Mouse (Mus musculus): Measurements from ENCODE around the gene Epsti1. TPM values are rescaled to one million over a fixed set of nuclear protein-coding genes. Genes with fewer than 3 reads are reported as not detected.

The Epsti1 gene
- polyA plus RNA-seq, 1 experiment from 2014 or later, result 0.13 TPM

- Histone ChIP-seq H3K9me3 (replicated peaks; ENCODE audit: control insufficient read depth, low read length) (no peaks in the 10 kb centered on the region; the same call in 1 of the 2 replicates), H3K36me3 (replicated peaks; ENCODE audit: control insufficient read depth, insufficient read depth, low read depth, low read length) (no peaks in the 10 kb centered on the region), H3K4me1 (ENCODE audit: control insufficient read depth, insufficient read depth, low read length) (no peaks in the 10 kb centered on the region; the same call in 1 of the 2 replicates), H3K9ac (replicated peaks; ENCODE audit: low read length) (no peak overlapping the region), H3K4me2 (ENCODE audit: low read depth, low read length) (no peak overlapping the region), H3K4me3 (ENCODE audit: low read depth, low read length) (no peak overlapping the region), H3K27ac (replicated peaks; ENCODE audit: low read depth, low read length) (no peak overlapping the region), H3K27me3 (ENCODE audit: control insufficient read depth, insufficient read depth, low read length) (no peaks in the 10 kb centered on the region)
- ATAC-seq (replicated peaks; ENCODE audit: insufficient number of reproducible peaks, low FRiP score, low TSS enrichment, low read depth) (no peak), DNase-seq (ENCODE audit: low spot score) (peak; percentile 30)
- WGBS, result 42% methylated on average over 9 of the region's 9 CpGs
Observed at GRCm38 (mm10) chr14:77942235-77942634, 38.2 kb downstream of the Epsti1 start.

- H3K4me3 ChIP-seq (ENCODE audit: low read depth, low read length), result no peak overlapping the region
- no peak overlapping the region for H3K9ac ChIP-seq (replicated peaks; ENCODE audit: low read length)
- no peaks in the 10 kb centered on the region; the same call in 1 of the 2 replicates for H3K9me3 ChIP-seq (replicated peaks; ENCODE audit: control insufficient read depth, low read length)
- no peak for DNase-seq (ENCODE audit: low spot score)
- no peak for ATAC-seq (replicated peaks; ENCODE audit: insufficient number of reproducible peaks, low FRiP score, low TSS enrichment, low read depth)
- WGBS, result 77% methylated on average over 15 of the region's 15 CpGs
- no peaks in the 10 kb centered on the region; the same call in 1 of the 2 replicates for H3K4me1 ChIP-seq (ENCODE audit: control insufficient read depth, insufficient read depth, low read length)
- H3K27me3 ChIP-seq (ENCODE audit: control insufficient read depth, insufficient read depth, low read length), result no peaks in the 10 kb centered on the region
- H3K36me3 ChIP-seq (replicated peaks; ENCODE audit: control insufficient read depth, insufficient read depth, low read depth, low read length), result no peaks in the 10 kb centered on the region
- no peak overlapping the region for H3K4me2 ChIP-seq (ENCODE audit: low read depth, low read length)
- H3K27ac ChIP-seq (replicated peaks; ENCODE audit: low read depth, low read length), result no peak overlapping the region
Observed at GRCm38 (mm10) chr14:77942793-77943558, 38.9 kb downstream of the Epsti1 start.

DNA sequence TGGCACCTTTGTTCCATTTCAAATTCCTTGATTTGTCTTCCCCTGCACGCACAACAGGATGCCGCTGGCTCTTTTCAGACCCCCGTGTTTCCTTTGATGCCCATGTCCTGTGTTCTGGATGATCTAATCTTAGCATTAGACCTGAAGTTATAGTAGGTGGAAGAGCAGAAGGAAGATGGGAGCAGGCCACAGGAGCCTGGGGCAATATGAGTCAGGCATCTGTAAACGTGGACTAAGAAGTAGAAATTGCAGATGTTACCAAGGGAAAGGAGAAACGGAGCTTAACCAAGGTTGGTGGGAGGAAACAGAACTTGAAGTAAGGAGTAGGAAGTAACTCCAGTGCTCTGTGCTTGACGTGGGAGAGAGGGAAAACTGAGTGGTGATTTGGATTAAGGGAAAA, 57.7 kb downstream of the Epsti1 start:
- no peaks in the 10 kb centered on the region for H3K4me1 ChIP-seq (ENCODE audit: control insufficient read depth, insufficient read depth, low read length)
- no peak overlapping the region for H3K27ac ChIP-seq (replicated peaks; ENCODE audit: low read depth, low read length)
- no peaks in the 10 kb centered on the region for H3K9me3 ChIP-seq (replicated peaks; ENCODE audit: control insufficient read depth, low read length)
- H3K9ac ChIP-seq (replicated peaks; ENCODE audit: low read length), result no peak overlapping the region
- H3K4me3 ChIP-seq (ENCODE audit: low read depth, low read length), result no peak overlapping the region
- no peak overlapping the region for H3K4me2 ChIP-seq (ENCODE audit: low read depth, low read length)
- 72% methylated on average over 6 of the region's 6 CpGs for WGBS
- no peaks in the 10 kb centered on the region for H3K27me3 ChIP-seq (ENCODE audit: control insufficient read depth, insufficient read depth, low read length)
- ATAC-seq (replicated peaks; ENCODE audit: insufficient number of reproducible peaks, low FRiP score, low TSS enrichment, low read depth) (no peak), DNase-seq (ENCODE audit: low spot score) (no peak)
- H3K36me3 ChIP-seq (replicated peaks; ENCODE audit: control insufficient read depth, insufficient read depth, low read depth, low read length), result no peaks in the 10 kb centered on the region

GRCm38 (mm10) chr14:77963525-77963924, 59.5 kb downstream of the Epsti1 start:
- Histone ChIP-seq H3K27ac (replicated peaks; ENCODE audit: low read depth, low read length) (no peak overlapping the region), H3K27me3 (ENCODE audit: control insufficient read depth, insufficient read depth, low read length) (no peaks in the 10 kb centered on the region), H3K36me3 (replicated peaks; ENCODE audit: control insufficient read depth, insufficient read depth, low read depth, low read length) (no peaks in the 10 kb centered on the region), H3K4me2 (ENCODE audit: low read depth, low read length) (no peak overlapping the region), H3K9me3 (replicated peaks; ENCODE audit: control insufficient read depth, low read length) (no peaks in the 10 kb centered on the region), H3K9ac (replicated peaks; ENCODE audit: low read length) (no peak overlapping the region), H3K4me1 (ENCODE audit: control insufficient read depth, insufficient read depth, low read length) (no peaks in the 10 kb centered on the region), H3K4me3 (ENCODE audit: low read depth, low read length) (no peak overlapping the region)
- WGBS, result 63% methylated on average over 7 of the region's 7 CpGs
- ATAC-seq (replicated peaks; ENCODE audit: insufficient number of reproducible peaks, low FRiP score, low TSS enrichment, low read depth) (no peak), DNase-seq (ENCODE audit: low spot score) (no peak)

GRCm38 (mm10) chr14:77971355-77971754, 67.3 kb downstream of the Epsti1 start:
- DNase-seq (ENCODE audit: low spot score) (no peak), ATAC-seq (replicated peaks; ENCODE audit: insufficient number of reproducible peaks, low FRiP score, low TSS enrichment, low read depth) (no peak)
- no peaks in the 10 kb centered on the region for H3K4me1 ChIP-seq (ENCODE audit: control insufficient read depth, insufficient read depth, low read length)
- H3K9ac ChIP-seq (replicated peaks; ENCODE audit: low read length), result no peak overlapping the region
- H3K27ac ChIP-seq (replicated peaks; ENCODE audit: low read depth, low read length), result no peak overlapping the region
- H3K36me3 ChIP-seq (replicated peaks; ENCODE audit: control insufficient read depth, insufficient read depth, low read depth, low read length), result no peaks in the 10 kb centered on the region
- H3K9me3 ChIP-seq (replicated peaks; ENCODE audit: control insufficient read depth, low read length), result no peaks in the 10 kb centered on the region
- no peaks in the 10 kb centered on the region for H3K27me3 ChIP-seq (ENCODE audit: control insufficient read depth, insufficient read depth, low read length)
- 90% methylated on average over 4 of the region's 4 CpGs for WGBS
- no peak overlapping the region for H3K4me3 ChIP-seq (ENCODE audit: low read depth, low read length)
- no peak overlapping the region for H3K4me2 ChIP-seq (ENCODE audit: low read depth, low read length)

GRCm38 (mm10) chr14:77974221-77974620, 70.2 kb downstream of the Epsti1 start:
- no peak overlapping the region for H3K9ac ChIP-seq (replicated peaks; ENCODE audit: low read length)
- no peaks in the 10 kb centered on the region for H3K27me3 ChIP-seq (ENCODE audit: control insufficient read depth, insufficient read depth, low read length)
- H3K9me3 ChIP-seq (replicated peaks; ENCODE audit: control insufficient read depth, low read length), result no peaks in the 10 kb centered on the region
- no peak overlapping the region for H3K27ac ChIP-seq (replicated peaks; ENCODE audit: low read depth, low read length)
- 81% methylated on average over 6 of the region's 6 CpGs for WGBS
- no peak overlapping the region for H3K4me2 ChIP-seq (ENCODE audit: low read depth, low read length)
- no peaks in the 10 kb centered on the region for H3K36me3 ChIP-seq (replicated peaks; ENCODE audit: control insufficient read depth, insufficient read depth, low read depth, low read length)
- DNase-seq (ENCODE audit: low spot score) (no peak), ATAC-seq (replicated peaks; ENCODE audit: insufficient number of reproducible peaks, low FRiP score, low TSS enrichment, low read depth) (no peak)
- no peaks in the 10 kb centered on the region for H3K4me1 ChIP-seq (ENCODE audit: control insufficient read depth, insufficient read depth, low read length)
- H3K4me3 ChIP-seq (ENCODE audit: low read depth, low read length), result no peak overlapping the region

DNA sequence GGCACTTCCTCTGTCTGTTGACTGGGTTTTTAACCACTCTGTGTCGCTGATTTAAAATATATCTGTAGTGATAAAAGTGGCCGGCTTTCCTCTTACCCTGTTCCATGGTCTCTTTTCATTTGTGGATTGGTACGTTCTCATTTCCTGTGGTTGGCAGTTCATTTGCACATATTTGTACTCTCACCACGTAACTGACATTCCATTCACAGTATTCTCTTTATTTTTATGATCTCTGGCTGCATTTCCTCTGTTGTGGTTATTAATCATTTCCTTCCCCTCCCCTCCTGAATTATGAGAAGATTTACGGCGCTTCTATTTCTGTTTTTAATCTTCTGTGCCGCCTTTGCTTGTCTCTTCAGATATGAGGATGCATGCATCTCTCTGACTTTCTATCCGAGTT, 71.7 kb downstream of the Epsti1 start:
- Histone ChIP-seq H3K4me2 (ENCODE audit: low read depth, low read length) (no peak overlapping the region), H3K27me3 (ENCODE audit: control insufficient read depth, insufficient read depth, low read length) (no peaks in the 10 kb centered on the region), H3K9ac (replicated peaks; ENCODE audit: low read length) (no peak overlapping the region), H3K4me3 (ENCODE audit: low read depth, low read length) (no peak overlapping the region), H3K9me3 (replicated peaks; ENCODE audit: control insufficient read depth, low read length) (no peaks in the 10 kb centered on the region), H3K36me3 (replicated peaks; ENCODE audit: control insufficient read depth, insufficient read depth, low read depth, low read length) (no peaks in the 10 kb centered on the region), H3K27ac (replicated peaks; ENCODE audit: low read depth, low read length) (no peak overlapping the region), H3K4me1 (ENCODE audit: control insufficient read depth, insufficient read depth, low read length) (no peaks in the 10 kb centered on the region)
- WGBS, result 77% methylated on average over 8 of the region's 8 CpGs
- DNase-seq (ENCODE audit: low spot score) (no peak), ATAC-seq (replicated peaks; ENCODE audit: insufficient number of reproducible peaks, low FRiP score, low TSS enrichment, low read depth) (no peak)

DNA sequence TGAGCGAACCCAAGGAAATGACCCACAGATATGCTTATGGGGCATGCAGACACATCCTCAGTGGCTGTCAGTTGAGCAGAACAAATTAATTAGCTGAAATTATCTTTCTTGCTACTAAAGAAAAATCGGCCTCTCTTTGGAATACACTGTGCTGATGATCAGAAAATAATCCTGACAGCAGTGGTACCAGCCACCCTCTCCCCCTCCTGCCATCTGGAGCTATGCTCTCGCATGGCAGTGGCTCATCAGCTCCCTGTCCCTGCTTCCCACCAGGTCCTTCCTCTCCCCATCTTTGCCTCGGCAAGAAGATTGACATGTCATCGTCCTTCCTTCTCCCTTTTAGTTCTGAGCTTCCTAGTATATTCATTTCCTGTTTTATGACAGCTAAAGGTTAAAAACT, 77.5 kb downstream of the Epsti1 start:
- Histone ChIP-seq H3K4me1 (ENCODE audit: control insufficient read depth, insufficient read depth, low read length) (no peaks in the 10 kb centered on the region), H3K36me3 (replicated peaks; ENCODE audit: control insufficient read depth, insufficient read depth, low read depth, low read length) (no peaks in the 10 kb centered on the region), H3K27me3 (ENCODE audit: control insufficient read depth, insufficient read depth, low read length) (no peaks in the 10 kb centered on the region), H3K9ac (replicated peaks; ENCODE audit: low read length) (no peak overlapping the region), H3K27ac (replicated peaks; ENCODE audit: low read depth, low read length) (no peak overlapping the region), H3K4me2 (ENCODE audit: low read depth, low read length) (no peak overlapping the region), H3K4me3 (ENCODE audit: low read depth, low read length) (no peak overlapping the region), H3K9me3 (replicated peaks; ENCODE audit: control insufficient read depth, low read length) (no peaks in the 10 kb centered on the region)
- 79% methylated on average over 5 of the region's 5 CpGs for WGBS
- ATAC-seq (replicated peaks; ENCODE audit: insufficient number of reproducible peaks, low FRiP score, low TSS enrichment, low read depth) (no peak), DNase-seq (ENCODE audit: low spot score) (no peak)
